Mouse (Mus musculus) forebrain, embryonic 12.5 days (tissue): ENCODE data around the gene Olig1. TPM values are rescaled to one million over a fixed set of nuclear protein-coding genes. Genes with fewer than 3 reads are reported as not detected.
"Not testable (repeated sequence)": the region's sequence is repeated elsewhere in the genome, so short reads cannot be mapped to it uniquely, and the experiment has no call there.

ENCODE experiments used
- ATAC-seq: fragments of 200-750 bp; cut with Nextera tagmentation; 2 replicates; pipeline ENCODE4 v1.8.0; 2017; ENCODE audit warnings: moderate TSS enrichment; ENCODE audit not compliant: low FRiP score
- H3K27ac ChIP-seq: fragments of 300-500 bp; sonication (generic); 2 replicates; pipeline ENCODE4 v1.5.1; 2016; ENCODE audit warnings: mild to moderate bottlenecking
- H3K27me3 ChIP-seq: fragments of 300-500 bp; sonication (generic); 2 replicates; pipeline ENCODE4 v1.6.1; 2016; ENCODE audit warnings: mild to moderate bottlenecking
- H3K36me3 ChIP-seq: fragments of 300-500 bp; sonication (generic); replicated peaks from 2 replicates; pipeline ENCODE4 v1.6.1; 2016; ENCODE audit warnings: mild to moderate bottlenecking
- H3K4me1 ChIP-seq: fragments of 300-500 bp; sonication (generic); 2 replicates; pipeline ENCODE4 v1.6.1; 2016
- H3K4me2 ChIP-seq: fragments of 300-500 bp; sonication (generic); 2 replicates; pipeline ENCODE4 v1.6.1; 2016; ENCODE audit warnings: mild to moderate bottlenecking, moderate library complexity
- H3K4me3 ChIP-seq: fragments of 300-500 bp; sonication (generic); replicated peaks from 2 replicates; pipeline ENCODE4 v1.5.1; 2016; ENCODE audit warnings: mild to moderate bottlenecking
- H3K9ac ChIP-seq: fragments of 300-500 bp; sonication (generic); 2 replicates; pipeline ENCODE4 v1.6.1; 2016; ENCODE audit warnings: mild to moderate bottlenecking
- H3K9me3 ChIP-seq: fragments of 300-500 bp; sonication (generic); 2 replicates; pipeline ENCODE4 v1.6.1; 2016
- WGBS: fragments of 180-500 bp; shearing (Covaris S2); methylation state at CpG from one replicate; pipeline ENCODE4 v1.1.7; 2016; 5-methylcytosine and 5-hydroxymethylcytosine counted together
- polyA plus RNA-seq: library from polyadenylated mRNA; unstranded; fragments of >200 nt; fragmentation: Nextera tagmentation; extraction: Ambion mirVana; gene quantifications from 2 replicates; pipeline ENCODE4 v1.2.1, GENCODE M21; 2016

Gene Olig1
- polyA plus RNA-seq, 1 experiment from 2014 or later, result 9.9 TPM

DNA sequence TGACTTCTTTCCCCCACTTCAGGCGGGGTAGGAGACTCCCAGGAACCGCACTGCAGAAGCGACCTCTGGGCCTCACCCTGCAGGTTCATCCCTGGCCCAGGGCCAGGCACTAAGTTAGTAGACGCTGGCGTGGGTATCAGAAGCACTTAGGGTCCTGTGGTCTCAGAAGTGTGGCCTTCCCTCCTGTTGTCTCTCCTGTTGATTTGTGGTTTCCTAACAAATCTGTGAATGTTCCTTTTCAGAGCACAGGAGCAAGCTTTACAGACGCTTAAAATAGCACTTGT lies 41.9 kb upstream of the Olig1 start:
- 3% methylated on average over 6 of the region's 6 CpGs for WGBS
- Histone ChIP-seq H3K9ac (peak overlapping the region; percentile 74), H3K27me3 (peaks cover 97% of the 10 kb centered on the region), H3K27ac (no peak overlapping the region), H3K4me3 (peak overlapping the region; percentile 58), H3K9me3 (no peaks in the 10 kb centered on the region), H3K4me2 (peak overlapping the region; percentile 65), H3K4me1 (peaks cover 66% of the 10 kb centered on the region), H3K36me3 (0 out of 2 replicates have a peak, but pooled peaks cover 7% of the 10 kb centered on the region)
- no peak for ATAC-seq

DNA sequence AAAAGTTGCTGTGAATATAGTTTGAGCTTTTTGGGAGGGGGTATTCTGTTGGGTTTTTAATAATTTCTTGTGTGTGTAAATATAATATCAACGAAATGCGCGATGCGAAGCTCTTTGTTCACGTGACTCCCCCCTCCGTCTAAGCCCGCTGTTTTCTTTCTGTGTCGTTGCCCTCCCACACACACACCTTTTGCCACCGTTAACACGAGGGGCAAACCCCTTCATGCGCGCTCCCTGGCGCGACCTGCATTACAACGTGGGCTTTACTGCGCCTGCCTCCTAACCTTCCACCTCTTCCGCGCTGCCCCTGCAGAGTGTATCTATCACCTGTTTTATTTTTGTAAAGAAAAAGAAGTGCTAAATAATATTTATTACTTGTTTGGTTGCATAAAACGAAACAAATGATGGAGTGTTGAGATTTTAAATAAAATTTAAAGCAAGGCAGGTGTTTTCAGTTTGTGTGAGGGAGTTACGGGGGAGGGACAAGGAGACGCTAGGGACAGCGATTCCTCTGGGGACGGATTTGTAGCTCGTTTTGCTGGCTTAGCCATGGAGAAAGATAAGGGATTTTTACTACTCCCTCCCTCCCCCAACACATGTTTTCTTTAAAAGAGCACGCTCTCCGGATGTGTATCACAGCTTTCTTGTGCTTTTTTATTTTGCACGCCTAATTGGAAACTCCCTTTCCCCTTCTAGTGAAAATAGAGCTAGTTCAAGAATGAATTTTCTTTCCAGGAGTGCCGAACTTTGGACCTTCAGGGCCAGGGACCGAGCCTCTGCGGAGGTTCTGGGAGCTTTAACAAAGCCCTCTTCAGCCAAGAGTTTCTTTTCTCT lies 41.1 kb upstream of the Olig1 start:
- Histone ChIP-seq H3K9ac (peak overlapping the region; percentile 74), H3K27me3 (peaks cover 97% of the 10 kb centered on the region), H3K27ac (no peak overlapping the region), H3K4me1 (peaks cover 63% of the 10 kb centered on the region), H3K9me3 (no peaks in the 10 kb centered on the region), H3K36me3 (0 out of 2 replicates have a peak, but pooled peaks cover 7% of the 10 kb centered on the region), H3K4me3 (peak overlapping the region; percentile 58), H3K4me2 (peak overlapping the region; percentile 65)
- no peak for ATAC-seq
- WGBS, result 1% methylated on average over 30 of the region's 30 CpGs

DNA sequence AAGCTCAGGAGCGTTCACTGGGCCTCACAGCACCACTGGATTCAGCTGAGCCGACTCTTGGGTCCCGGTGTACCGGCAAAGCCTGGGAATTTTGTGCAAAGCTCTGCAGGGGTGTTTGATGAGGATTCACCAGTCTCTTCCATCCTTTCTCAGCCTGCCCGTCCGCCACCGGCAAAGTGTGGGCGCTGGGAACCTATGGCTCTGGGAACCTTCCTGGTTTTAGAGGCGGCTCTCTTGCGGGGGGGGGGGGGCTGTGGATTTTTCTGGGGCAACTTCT lies 40.6 kb upstream of the Olig1 start:
- no peak for ATAC-seq
- peaks cover 58% of the 10 kb centered on the region for H3K4me1 ChIP-seq
- H3K27ac ChIP-seq, result no peak overlapping the region
- H3K4me3 ChIP-seq, result peak overlapping the region; percentile 58
- H3K9me3 ChIP-seq, result no peaks in the 10 kb centered on the region
- H3K4me2 ChIP-seq, result peak overlapping the region; percentile 65
- H3K27me3 ChIP-seq, result peaks cover 97% of the 10 kb centered on the region
- 0 out of 2 replicates have a peak, but pooled peaks cover 7% of the 10 kb centered on the region for H3K36me3 ChIP-seq
- WGBS, result 2% methylated on average over 10 of the region's 10 CpGs
- peak overlapping the region; percentile 74 for H3K9ac ChIP-seq

DNA sequence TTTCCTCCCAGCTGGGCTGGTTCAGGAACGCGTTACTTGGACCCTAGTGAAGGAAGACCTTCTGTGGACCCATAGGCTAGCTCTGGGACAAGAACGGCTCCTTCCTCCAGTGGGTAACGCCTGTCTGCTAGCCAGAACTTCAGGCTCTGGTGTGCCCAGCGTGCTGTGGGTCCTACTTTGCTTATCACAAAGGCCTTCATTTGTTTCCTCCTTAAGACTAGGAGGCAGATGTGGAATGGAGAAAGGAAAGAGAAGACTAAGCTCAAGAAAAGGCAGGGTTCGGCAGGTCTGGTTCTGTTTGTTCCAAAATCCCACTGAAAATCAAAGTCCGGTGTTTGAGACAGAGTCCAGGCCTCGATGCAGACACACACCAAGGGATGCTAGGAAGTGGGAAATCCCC lies 39.9 kb upstream of the Olig1 start:
- H3K27ac ChIP-seq, result no peak overlapping the region
- H3K4me1 ChIP-seq, result peaks cover 56% of the 10 kb centered on the region
- peaks cover 97% of the 10 kb centered on the region for H3K27me3 ChIP-seq
- 0 out of 2 replicates have a peak, but pooled peaks cover 7% of the 10 kb centered on the region for H3K36me3 ChIP-seq
- H3K4me2 ChIP-seq, result peak overlapping the region; percentile 65
- H3K9me3 ChIP-seq, result no peaks in the 10 kb centered on the region
- WGBS, result 12% methylated on average over 8 of the region's 8 CpGs
- no peak for ATAC-seq
- peak overlapping the region; percentile 58 for H3K4me3 ChIP-seq
- peak overlapping the region; percentile 74; the same call in 1 of the 2 replicates for H3K9ac ChIP-seq

GRCm38 (mm10) chr16:91231781-91232469 lies 37.6 kb upstream of the Olig1 start:
- 0 out of 2 replicates have a peak, but pooled peaks cover 4% of the 10 kb centered on the region for H3K36me3 ChIP-seq
- H3K4me2 ChIP-seq, result peak overlapping the region; percentile 30
- ATAC-seq, result peak; percentile 66
- 3% methylated on average over 26 of the region's 26 CpGs for WGBS
- H3K4me3 ChIP-seq, result peak overlapping the region; percentile 4; the same call in 1 of the 2 replicates
- H3K27me3 ChIP-seq, result peaks cover 97% of the 10 kb centered on the region
- H3K27ac ChIP-seq, result no peak overlapping the region
- no peak overlapping the region for H3K9ac ChIP-seq
- H3K9me3 ChIP-seq, result no peaks in the 10 kb centered on the region
- peaks cover 36% of the 10 kb centered on the region for H3K4me1 ChIP-seq

DNA sequence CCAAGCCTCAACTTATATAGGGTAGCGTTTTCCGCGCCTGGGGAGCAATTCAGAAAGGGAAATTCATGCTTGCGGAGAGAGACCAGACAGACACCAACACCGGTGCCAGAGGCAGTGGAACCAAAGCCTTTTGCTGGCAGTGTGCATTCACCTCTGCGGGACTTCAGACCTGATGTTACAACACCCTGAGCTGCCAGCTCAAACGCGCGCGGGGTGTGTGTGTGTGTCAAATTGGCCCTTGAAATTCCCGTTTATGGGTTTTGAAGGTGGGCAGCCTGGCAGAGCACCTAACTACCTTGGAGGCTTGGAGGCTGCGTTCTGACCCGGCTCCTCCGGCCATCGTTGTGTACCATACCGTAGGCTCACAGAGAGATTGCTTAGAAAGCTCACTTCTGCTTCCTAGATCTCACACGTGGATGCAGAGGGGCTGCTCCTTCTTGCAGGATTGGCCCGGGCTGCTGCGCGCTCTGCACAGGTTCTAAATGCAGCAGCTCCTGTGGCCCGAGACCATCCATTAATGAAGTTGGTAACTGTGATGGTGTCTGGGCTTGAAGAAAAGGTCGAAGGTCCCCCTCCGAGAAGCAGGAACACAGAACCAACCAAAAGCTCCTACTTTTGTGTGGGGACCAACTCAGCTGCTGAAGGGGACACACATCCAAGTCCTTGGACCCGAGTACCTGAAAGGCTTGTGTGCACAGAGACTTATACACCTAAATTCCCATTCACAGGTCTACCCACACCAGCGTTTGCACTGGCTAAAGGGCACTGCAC lies 36.9 kb upstream of the Olig1 start:
- no peak for ATAC-seq
- Histone ChIP-seq H3K4me3 (peak overlapping the region; percentile 4; the same call in 1 of the 2 replicates), H3K27me3 (peaks cover 97% of the 10 kb centered on the region), H3K9ac (no peak overlapping the region), H3K4me2 (peak overlapping the region; percentile 30), H3K4me1 (peaks cover 31% of the 10 kb centered on the region), H3K9me3 (no peaks in the 10 kb centered on the region), H3K36me3 (no peaks in the 10 kb centered on the region), H3K27ac (no peak overlapping the region)
- 2% methylated on average over 25 of the region's 25 CpGs for WGBS

DNA sequence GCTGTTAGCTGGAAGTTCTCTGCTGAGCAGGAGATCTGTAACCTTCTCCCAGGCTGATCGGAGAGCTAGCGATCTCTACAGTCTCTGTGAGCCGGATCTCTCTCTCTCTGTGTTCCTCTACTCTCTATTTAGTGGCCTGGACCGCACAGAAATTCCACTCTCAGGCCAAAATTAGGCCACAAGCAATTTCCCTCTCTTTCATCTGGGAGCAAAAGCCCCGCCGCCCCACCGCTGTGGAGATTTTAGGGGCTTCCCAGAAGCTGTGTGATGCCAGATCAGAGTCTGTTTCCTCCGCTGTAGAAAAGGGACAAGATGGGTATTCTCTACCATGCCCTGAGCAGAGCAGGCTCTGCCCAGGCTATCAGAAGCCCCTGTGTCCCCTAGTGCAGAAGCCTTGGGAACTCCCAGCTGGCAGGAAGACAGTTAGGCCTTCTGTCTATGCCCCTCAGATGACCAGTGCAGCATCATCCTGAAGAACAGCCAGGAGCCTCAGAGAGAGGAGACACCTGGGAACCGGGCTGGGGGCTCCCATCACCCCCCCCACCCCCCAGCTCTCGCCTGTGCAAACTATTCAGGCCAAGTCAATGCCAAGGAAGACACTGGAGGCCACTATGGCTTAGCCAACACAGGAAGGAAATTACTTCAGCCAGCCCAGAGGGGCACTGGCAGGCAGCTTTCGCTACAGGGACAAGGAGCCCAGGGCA lies 36.2 kb upstream of the Olig1 start:
- ATAC-seq, result no peak
- 18% methylated on average over 11 of the region's 11 CpGs for WGBS
- Histone ChIP-seq H3K27me3 (peaks cover 97% of the 10 kb centered on the region), H3K9me3 (no peaks in the 10 kb centered on the region), H3K4me2 (no peak overlapping the region), H3K9ac (no peak overlapping the region), H3K4me1 (peaks cover 31% of the 10 kb centered on the region), H3K27ac (no peak overlapping the region), H3K4me3 (no peak overlapping the region), H3K36me3 (no peaks in the 10 kb centered on the region)

DNA sequence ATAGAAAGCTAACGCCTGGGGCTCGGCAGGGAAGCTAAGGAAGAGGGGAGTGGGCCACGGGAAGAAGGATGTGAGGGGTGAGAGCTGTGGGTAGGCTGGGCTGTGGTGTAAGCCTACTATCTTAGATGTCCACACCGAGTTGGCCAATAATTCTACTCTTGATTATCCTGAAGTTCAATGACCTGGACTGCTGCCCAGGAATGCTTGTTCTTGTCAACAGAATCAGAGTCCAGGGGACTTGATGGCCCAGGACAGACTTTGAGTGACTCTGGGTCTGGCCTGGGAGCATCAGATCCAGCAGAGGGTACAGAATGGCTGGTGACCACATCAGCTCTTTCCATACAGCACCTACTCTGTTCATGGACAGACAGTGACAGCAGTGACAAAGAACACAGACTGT lies 30.5 kb upstream of the Olig1 start:
- peaks cover 86% of the 10 kb centered on the region for H3K27me3 ChIP-seq
- whole genome bisulfite sequencing, result 75% methylated on average over 4 of the region's 4 CpGs

DNA sequence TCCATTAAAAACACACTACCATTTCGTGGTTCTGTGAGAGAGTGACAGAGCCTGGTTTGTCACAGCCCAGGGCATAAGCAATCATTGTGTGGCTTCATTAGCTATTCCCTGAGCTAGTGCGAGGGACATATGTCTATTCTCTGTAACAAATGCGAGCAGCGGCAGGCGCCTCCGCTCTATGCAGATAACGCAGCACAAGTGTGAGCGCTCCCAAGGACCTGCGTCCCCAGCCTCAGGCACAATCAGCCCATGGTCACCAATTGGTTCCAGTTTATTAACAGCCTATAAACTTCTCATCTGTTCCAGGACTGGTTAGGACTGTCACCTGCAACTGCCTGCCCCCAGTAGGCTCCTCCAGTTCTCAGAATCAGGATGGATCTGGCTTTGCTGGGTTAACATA lies 23.3 kb upstream of the Olig1 start:
- H3K4me1 ChIP-seq, result peaks cover 5% of the 10 kb centered on the region
- no peak overlapping the region for H3K27ac ChIP-seq
- 34% methylated on average over 9 of the region's 9 CpGs for WGBS
- no peaks in the 10 kb centered on the region for H3K36me3 ChIP-seq
- no peak overlapping the region for H3K4me2 ChIP-seq
- no peak overlapping the region for H3K9ac ChIP-seq
- ATAC-seq, result peak; percentile 60; the same call in 1 of the 2 replicates
- H3K4me3 ChIP-seq, result no peak overlapping the region
- peaks cover 52% of the 10 kb centered on the region for H3K27me3 ChIP-seq
- H3K9me3 ChIP-seq, result no peaks in the 10 kb centered on the region

More for the DNA sequence above, 30.5 kb upstream of the Olig1 start:
- H3K4me3 ChIP-seq, result no peak overlapping the region
- no peak for ATAC-seq
- no peak overlapping the region for H3K27ac ChIP-seq
- H3K4me2 ChIP-seq, result no peak overlapping the region
- no peaks in the 10 kb centered on the region for H3K36me3 ChIP-seq
- no peaks in the 10 kb centered on the region for H3K4me1 ChIP-seq
- no peak overlapping the region for H3K9ac ChIP-seq
- no peaks in the 10 kb centered on the region for H3K9me3 ChIP-seq

DNA sequence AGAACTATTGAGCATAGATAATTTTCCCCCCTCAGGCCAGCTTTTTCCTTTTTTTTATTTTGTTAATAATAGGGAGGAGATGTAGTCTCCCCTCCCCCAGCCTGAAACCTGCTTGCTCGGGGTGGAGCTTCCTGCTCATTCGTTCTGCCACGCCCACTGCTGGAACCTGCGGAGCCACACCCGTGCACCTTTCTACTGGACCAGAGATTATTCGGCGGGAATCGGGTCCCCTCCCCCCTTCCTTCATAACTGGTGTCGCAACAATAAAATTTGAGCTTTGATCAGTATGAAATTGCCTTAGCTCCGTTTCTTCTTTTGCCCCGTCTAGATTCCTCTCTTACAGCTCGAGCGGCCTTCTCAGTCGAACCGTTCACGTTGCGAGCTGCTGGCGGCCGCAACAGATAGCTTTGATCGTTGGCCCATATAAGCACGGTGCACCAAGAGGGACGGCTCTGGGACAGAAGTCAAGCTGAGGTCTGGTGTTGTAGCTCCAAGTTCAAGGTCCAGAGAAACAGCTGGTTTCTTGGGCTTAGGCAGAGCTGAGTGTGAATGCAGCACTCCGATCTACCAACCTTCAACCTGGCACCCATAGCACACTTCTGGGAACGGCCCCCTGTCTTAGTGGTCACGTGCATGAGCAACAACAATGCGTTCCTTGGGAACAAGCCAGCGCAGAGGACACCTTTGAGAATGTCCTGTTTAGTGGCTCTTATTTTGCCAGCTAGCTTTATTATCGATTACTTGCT lies 14.0 kb upstream of the Olig1 start:
- peaks cover 50% of the 10 kb centered on the region for H3K27me3 ChIP-seq
- 13% methylated on average over 22 of the region's 28 CpGs for WGBS

GRCm38 (mm10) chr16:91258956-91259355 lies 10.6 kb upstream of the Olig1 start:
- no peak overlapping the region for H3K27ac ChIP-seq
- no peak overlapping the region for H3K4me2 ChIP-seq
- no peak overlapping the region for H3K4me3 ChIP-seq
- peaks cover 82% of the 10 kb centered on the region for H3K27me3 ChIP-seq
- peaks cover 14% of the 10 kb centered on the region for H3K4me1 ChIP-seq
- no peaks in the 10 kb centered on the region for H3K36me3 ChIP-seq
- no peak overlapping the region for H3K9ac ChIP-seq
- 64% methylated on average over 3 of the region's 3 CpGs for WGBS
- no peak for ATAC-seq
- H3K9me3 ChIP-seq, result no peaks in the 10 kb centered on the region

More for the DNA sequence above, 14.0 kb upstream of the Olig1 start:
- H3K4me1 ChIP-seq, H3K9ac ChIP-seq, H3K36me3 ChIP-seq, H3K4me3 ChIP-seq, H3K9me3 ChIP-seq, ATAC-seq, H3K27ac ChIP-seq: not testable (repeated sequence)
- peak overlapping the region; percentile 15; the same call in 1 of the 2 replicates for H3K4me2 ChIP-seq
